13 mouse cellular contexts compared by ENCODE assay signal in genomic region chr13:119177753-119178152, GRCm38 (mm10).
DNase-seq lines count a peak whose midpoint lies in the region; ATAC-seq and TF ChIP-seq lines count a peak whose summit lies in the region.
"Had no signal": no experiment of that assay in that cellular context is flagged by ENCODE, and none has a peak within 500 bp of the region (broad histone marks: within the 10 kb centered on the region; RNA-seq: fewer than 3 reads in every experiment).

No protein-coding gene starts in this region.

- H3K4me2 ChIP-seq in heart, embryonic 11.5 days = no peak overlapping the region
- H3K4me2 ChIP-seq in limb, embryonic 14.5 days (replicated peaks; ENCODE audit: low read depth, low read length, severe bottlenecking) = no peak overlapping the region
- H3K4me2 ChIP-seq: liver, embryonic 15.5 days had no signal

- H3K4me1 ChIP-seq in heart, embryonic 11.5 days (ENCODE audit: control insufficient read depth, insufficient read depth, low read length) = no peaks in the 10 kb centered on the region
- H3K4me1 ChIP-seq in embryonic fibroblast, embryonic 13.5 days (ENCODE audit: control insufficient read depth, insufficient read depth, low read length) = peaks cover 7% of the 10 kb centered on the region
- H3K4me1 ChIP-seq in limb, embryonic 14.5 days (ENCODE audit: control insufficient read depth, insufficient read depth, low read length) = no peaks in the 10 kb centered on the region
- H3K4me1 ChIP-seq: liver, embryonic 15.5 days had no signal

- ATAC-seq in heart, embryonic 11.5 days (replicated peaks; ENCODE audit: insufficient number of reproducible peaks, low FRiP score, low TSS enrichment) = no peak
- peak; percentile 63 for ATAC-seq in limb, embryonic 14.5 days (ENCODE audit: low FRiP score, low read depth)
- 0 out of 2 replicates have a peak, but pooled peaks have one; percentile 37 for ATAC-seq in megakaryocyte progenitor cell, adult 5-6 weeks (replicated peaks; ENCODE audit: poor library complexity)
- ATAC-seq: hindbrain, postnatal 0 days had no signal

- H3K36me3 ChIP-seq in heart, embryonic 11.5 days (ENCODE audit: control insufficient read depth, insufficient read depth, low read length) = no peaks in the 10 kb centered on the region
- no peaks in the 10 kb centered on the region for H3K36me3 ChIP-seq in limb, embryonic 14.5 days (ENCODE audit: control insufficient read depth, insufficient read depth, low read length)
- H3K36me3 ChIP-seq: liver, embryonic 15.5 days had no signal

- TF ChIP-seq POLR2A in embryonic fibroblast, embryonic 13.5 days (IDR thresholded peaks at IDR 0.05; ENCODE audit: low read depth, low read length) = no peak
- no peak for TF ChIP-seq POLR2A in limb, embryonic 14.5 days (IDR thresholded peaks at IDR 0.05; ENCODE audit: borderline replicate concordance, extremely low read depth, insufficient read depth, insufficient read length)

- DNase-seq in heart, adult 8-10 months (ENCODE audit: low spot score) = peak; percentile 3
- DNase-seq in limb, embryonic 14.5 days (ENCODE audit: low spot score) = peak; percentile 16
- no peak for DNase-seq in urinary bladder, postnatal 14 days (ENCODE audit: low spot score)
- DNase-seq in adrenal gland, adult (ENCODE audit: inconsistent age in 2 of 2, low spot score in 1 of 2) = no peak
- DNase-seq in cerebellum, adult 9-11 months = no peak
- DNase-seq: adrenal gland, adult 8-10 months; kidney, adult 9 months had no signal

- no peak overlapping the region for H3K9ac ChIP-seq in heart, embryonic 11.5 days (ENCODE audit: low read depth, low read length)
- H3K9ac ChIP-seq in limb, embryonic 14.5 days (ENCODE audit: low read depth, low read length, severe bottlenecking) = no peak overlapping the region
- H3K9ac ChIP-seq: liver, embryonic 15.5 days had no signal

- TF ChIP-seq CTCF in embryonic fibroblast, embryonic 13.5 days (IDR thresholded peaks at IDR 0.05; ENCODE audit: borderline replicate concordance, insufficient read depth, low read length) = no peak

- H3K27me3 ChIP-seq in heart, embryonic 11.5 days (ENCODE audit: control insufficient read depth, insufficient read depth, low read length) = no peaks in the 10 kb centered on the region
- H3K27me3 ChIP-seq in limb, embryonic 14.5 days (ENCODE audit: control insufficient read depth, insufficient read depth, low read length) = no peaks in the 10 kb centered on the region
- H3K27me3 ChIP-seq: liver, embryonic 15.5 days had no signal

- WGBS in heart, embryonic 11.5 days (ENCODE audit: insufficient replicate concordance) = 24% methylated on average over 4 of the region's 4 CpGs
- WGBS in limb, embryonic 14.5 days = 57% methylated on average over 4 of the region's 4 CpGs

- H3K27ac ChIP-seq in heart, embryonic 11.5 days (ENCODE audit: low read depth, low read length) = no peak overlapping the region
- peak overlapping the region; percentile 66; the same call in 1 of the 2 replicates for H3K27ac ChIP-seq in embryonic fibroblast, embryonic 13.5 days (ENCODE audit: insufficient read depth, low read length)
- no peak overlapping the region; the same call in 1 of the 2 replicates for H3K27ac ChIP-seq in limb, embryonic 14.5 days (replicated peaks; ENCODE audit: low read depth, low read length)
- H3K27ac ChIP-seq: hindbrain, postnatal 0 days; layer of hippocampus, adult 2 months; liver, embryonic 15.5 days had no signal

- no peak overlapping the region for H3K4me3 ChIP-seq in heart, embryonic 11.5 days (ENCODE audit: low read depth, low read length)
- H3K4me3 ChIP-seq in embryonic fibroblast, embryonic 13.5 days (ENCODE audit: insufficient read depth, low read length) = no peak overlapping the region
- no peak overlapping the region for H3K4me3 ChIP-seq in limb, embryonic 14.5 days (replicated peaks; ENCODE audit: low read length)
- H3K4me3 ChIP-seq: layer of hippocampus, adult 2 months; liver, embryonic 15.5 days had no signal

- no peaks in the 10 kb centered on the region for H3K9me3 ChIP-seq in heart, embryonic 11.5 days (replicated peaks; ENCODE audit: control insufficient read depth, low read length)
- no peaks in the 10 kb centered on the region for H3K9me3 ChIP-seq in limb, embryonic 14.5 days (ENCODE audit: control insufficient read depth, low read length)
- H3K9me3 ChIP-seq: liver, embryonic 15.5 days had no signal

Comparison
In these comparisons a context has a peak if more than half of its experiments do, and no peak if none do; other contexts are left out.
1. DNase-seq: peak in heart, adult 8-10 months (single experiment) and limb, embryonic 14.5 days (single experiment); none in urinary bladder, postnatal 14 days (single experiment), adrenal gland, adult (0 of 2) and cerebellum, adult 9-11 months (single experiment).